Mouse (Mus musculus) myocyte (in vitro differentiated cells): ENCODE measurements at regions not wholly inside any gene's neighbourhood (a gene's known extent, or its start where the extent isn't known, plus 50 kb on each side); places are given as distances from the start of the nearest gene placed in this dataset.

Source experiments
- H3K27me3 ChIP-seq: one replicate; pipeline ENCODE4 v1.6.1; 2011; ENCODE audit not compliant: control insufficient read depth, insufficient read depth, insufficient read length
- H3K36me3 ChIP-seq: one replicate; pipeline ENCODE4 v1.6.1; 2011; ENCODE audit not compliant: control insufficient read depth, insufficient read depth
- H3K4me2 ChIP-seq: one replicate; pipeline ENCODE4 v1.6.1; 2011; ENCODE audit warnings: low read depth, control low read depth
- H3K4me3 ChIP-seq: one replicate; pipeline ENCODE4 v1.5.1; 2011; ENCODE audit warnings: mild to moderate bottlenecking, control low read depth, moderate library complexity
- H3K79me2 ChIP-seq: one replicate; pipeline ENCODE4 v1.6.1; 2011; ENCODE audit not compliant: control insufficient read depth, insufficient read depth
- H3ac ChIP-seq: one replicate; pipeline ENCODE4 v1.6.1; 2011; ENCODE audit not compliant: control insufficient read depth, insufficient read length
- CEBPB ChIP-seq: IDR thresholded peaks from 2 replicates; pipeline ENCODE4 v1.6.1; 2011; ENCODE audit warnings: mild to moderate bottlenecking, moderate library complexity; ENCODE audit not compliant: poor library complexity, insufficient read depth, severe bottlenecking
- E2F4 ChIP-seq: IDR thresholded peaks from one replicate; pipeline ENCODE4 v1.6.1; 2011; ENCODE audit warnings: mild to moderate bottlenecking, control low read depth, moderate library complexity; ENCODE audit not compliant: insufficient read depth
- MAX ChIP-seq: IDR thresholded peaks from one replicate; pipeline ENCODE4 v1.6.1; 2011; ENCODE audit warnings: low read depth, mild to moderate bottlenecking, control low read depth
- MYOD1 ChIP-seq, 3 experiments: IDR thresholded peaks; one replicate each; pipeline ENCODE4 v1.6.1; 2011; ENCODE audit warnings: control low read depth in 2 of 3, low read depth in 2 of 3, mild to moderate bottlenecking in 2 of 3, moderate library complexity in 1 of 3; ENCODE audit not compliant: insufficient read length in 2 of 3, control insufficient read depth in 1 of 3
- MYOG ChIP-seq, 3 experiments: IDR thresholded peaks; one replicate each; pipeline ENCODE4 v1.6.1; 2011; ENCODE audit warnings: control low read depth in 2 of 3, low read depth in 2 of 3, mild to moderate bottlenecking in 2 of 3; ENCODE audit not compliant: insufficient read length in 2 of 3, control insufficient read depth in 1 of 3, insufficient read depth in 1 of 3
- POLR2A ChIP-seq: IDR thresholded peaks from one replicate; pipeline ENCODE4 v1.6.1; 2011; ENCODE audit warnings: low read depth, mild to moderate bottlenecking, control low read depth, moderate library complexity; ENCODE audit not compliant: insufficient read length
- POLR2AphosphoS2 ChIP-seq: IDR thresholded peaks from one replicate; pipeline ENCODE4 v1.6.1; 2011; ENCODE audit warnings: low read depth, control low read depth; ENCODE audit not compliant: insufficient read length
- REST ChIP-seq: IDR thresholded peaks from one replicate; pipeline ENCODE4 v1.6.1; 2011; ENCODE audit warnings: mild to moderate bottlenecking, control low read depth, moderate library complexity; ENCODE audit not compliant: insufficient read depth, insufficient read length
- SRF ChIP-seq: IDR thresholded peaks from one replicate; pipeline ENCODE4 v1.6.1; 2011; ENCODE audit warnings: low read depth; ENCODE audit not compliant: control insufficient read depth, insufficient read length
- TCF12 ChIP-seq: IDR thresholded peaks from one replicate; pipeline ENCODE4 v1.6.1; 2011; ENCODE audit warnings: mild to moderate bottlenecking, control low read depth; ENCODE audit not compliant: poor library complexity, insufficient read depth, severe bottlenecking
- TCF3 ChIP-seq: IDR thresholded peaks from one replicate; pipeline ENCODE4 v1.6.1; 2011; ENCODE audit warnings: low read depth, control low read depth; ENCODE audit not compliant: insufficient read length
- USF1 ChIP-seq: IDR thresholded peaks from one replicate; pipeline ENCODE4 v1.6.1; 2011; ENCODE audit warnings: low read depth, mild to moderate bottlenecking, control low read depth, moderate library complexity

DNA sequence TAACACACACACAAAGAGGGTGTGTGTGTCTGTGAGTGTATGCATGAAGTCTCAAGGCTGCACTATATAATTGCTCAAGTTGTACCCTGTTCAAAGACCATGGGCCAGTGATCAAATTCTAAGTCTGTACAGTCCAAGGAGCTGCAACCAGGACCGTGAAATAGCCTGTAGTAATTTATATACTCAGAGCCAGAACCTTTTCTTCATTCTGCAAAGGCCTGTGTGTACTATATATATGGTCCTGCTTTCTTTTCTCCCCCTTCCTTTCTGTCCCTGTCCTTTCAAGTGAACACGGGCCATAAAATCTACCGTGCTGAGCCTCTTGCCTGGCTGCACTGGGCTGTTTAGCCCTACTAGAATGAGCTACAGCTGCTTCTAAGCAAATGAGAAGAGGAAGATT is 757.5 kb upstream of the Castor2 start:
- H3K4me2 ChIP-seq = no peak overlapping the region
- H3K4me3 ChIP-seq = no peak overlapping the region
- TF ChIP-seq USF1 (no peak), POLR2AphosphoS2 (no peak), MYOD1 (IDR thresholded peaks at IDR 0.05; ENCODE audit: control insufficient read depth in 1 of 3, insufficient read length in 2 of 3, low read depth in 2 of 3) (no peak), MAX (no peak), REST (no peak), TCF3 (no peak), TCF12 (no peak), E2F4 (no peak), SRF (no peak), POLR2A (no peak)

DNA sequence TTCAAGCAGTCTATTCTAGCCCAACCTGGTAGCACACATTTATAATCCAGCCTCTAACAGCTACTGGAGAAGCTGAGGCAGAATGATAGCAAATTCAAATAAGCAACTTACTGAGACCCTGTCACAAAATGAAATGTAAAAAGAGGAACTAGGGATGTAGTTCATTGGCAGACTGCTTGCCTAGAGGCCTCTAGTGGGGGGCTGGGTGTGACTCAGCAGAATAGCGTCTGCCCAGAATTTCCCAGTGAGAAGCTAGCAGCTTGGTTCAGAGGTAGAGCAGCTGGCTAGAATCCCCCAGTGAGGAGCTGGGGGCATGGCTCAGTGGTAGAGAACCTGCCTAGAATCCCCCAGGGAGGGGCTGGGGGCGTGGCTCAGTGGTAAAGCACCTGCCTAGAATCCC is 777.5 kb upstream of the Auts2 start:
- no peak for TF ChIP-seq TCF3
- TF ChIP-seq USF1 = no peak
- no peak for TF ChIP-seq POLR2A
- no peak for TF ChIP-seq REST
- TF ChIP-seq TCF12 = no peak
- no peak for TF ChIP-seq CEBPB
- no peak for TF ChIP-seq E2F4
- TF ChIP-seq MYOD1 (IDR thresholded peaks at IDR 0.05; ENCODE audit: control insufficient read depth in 1 of 3, insufficient read length in 2 of 3, low read depth in 2 of 3) = no peak
- no peak for TF ChIP-seq SRF
- no peak for TF ChIP-seq POLR2AphosphoS2
- TF ChIP-seq MAX = no peak
- TF ChIP-seq MYOG (IDR thresholded peaks at IDR 0.05; ENCODE audit: control insufficient read depth in 1 of 3, insufficient read depth in 1 of 3, insufficient read length in 2 of 3, low read depth in 2 of 3) = no peak
- no peak overlapping the region for H3K4me2 ChIP-seq
- no peaks in the 10 kb centered on the region for H3K79me2 ChIP-seq
- no peak overlapping the region for H3K4me3 ChIP-seq
- H3K36me3 ChIP-seq = no peaks in the 10 kb centered on the region
- H3ac ChIP-seq = no peak overlapping the region
- H3K27me3 ChIP-seq = no peaks in the 10 kb centered on the region

More for the DNA sequence above, 757.5 kb upstream of the Castor2 start:
- no peaks in the 10 kb centered on the region for H3K36me3 ChIP-seq
- H3K79me2 ChIP-seq = no peaks in the 10 kb centered on the region
- H3ac ChIP-seq = no peak overlapping the region
- no peaks in the 10 kb centered on the region for H3K27me3 ChIP-seq

- Histone ChIP-seq H3K79me2 (no peaks in the 10 kb centered on the region), H3K27me3 (no peaks in the 10 kb centered on the region), H3ac (no peak overlapping the region), H3K36me3 (no peaks in the 10 kb centered on the region), H3K4me3 (no peak overlapping the region), H3K4me2 (no peak overlapping the region)
- no peak for TF ChIP-seq POLR2AphosphoS2
- TF ChIP-seq TCF12 = no peak
- TF ChIP-seq USF1 = no peak
- TF ChIP-seq E2F4 = no peak
- no peak for TF ChIP-seq MYOG (IDR thresholded peaks at IDR 0.05; ENCODE audit: control insufficient read depth in 1 of 3, insufficient read depth in 1 of 3, insufficient read length in 2 of 3, low read depth in 2 of 3)
- no peak for TF ChIP-seq SRF
- TF ChIP-seq REST = no peak
- no peak for TF ChIP-seq POLR2A
- TF ChIP-seq MYOD1 (IDR thresholded peaks at IDR 0.05; ENCODE audit: control insufficient read depth in 1 of 3, insufficient read length in 2 of 3, low read depth in 2 of 3) = no peak
- TF ChIP-seq MAX = no peak
- no peak for TF ChIP-seq CEBPB
- no peak for TF ChIP-seq TCF3
These were observed 777.1 kb upstream of the Auts2 start for GRCm38 (mm10) chr5:133320206-133320605.

GRCm38 (mm10) chr5:133314031-133314430 is 770.9 kb upstream of the Auts2 start:
- no peak for TF ChIP-seq REST
- no peak for TF ChIP-seq TCF3
- H3K4me2 ChIP-seq = no peak overlapping the region
- no peaks in the 10 kb centered on the region for H3K36me3 ChIP-seq
- H3ac ChIP-seq = no peak overlapping the region
- no peak overlapping the region for H3K4me3 ChIP-seq
- no peaks in the 10 kb centered on the region for H3K79me2 ChIP-seq
- no peaks in the 10 kb centered on the region for H3K27me3 ChIP-seq

DNA sequence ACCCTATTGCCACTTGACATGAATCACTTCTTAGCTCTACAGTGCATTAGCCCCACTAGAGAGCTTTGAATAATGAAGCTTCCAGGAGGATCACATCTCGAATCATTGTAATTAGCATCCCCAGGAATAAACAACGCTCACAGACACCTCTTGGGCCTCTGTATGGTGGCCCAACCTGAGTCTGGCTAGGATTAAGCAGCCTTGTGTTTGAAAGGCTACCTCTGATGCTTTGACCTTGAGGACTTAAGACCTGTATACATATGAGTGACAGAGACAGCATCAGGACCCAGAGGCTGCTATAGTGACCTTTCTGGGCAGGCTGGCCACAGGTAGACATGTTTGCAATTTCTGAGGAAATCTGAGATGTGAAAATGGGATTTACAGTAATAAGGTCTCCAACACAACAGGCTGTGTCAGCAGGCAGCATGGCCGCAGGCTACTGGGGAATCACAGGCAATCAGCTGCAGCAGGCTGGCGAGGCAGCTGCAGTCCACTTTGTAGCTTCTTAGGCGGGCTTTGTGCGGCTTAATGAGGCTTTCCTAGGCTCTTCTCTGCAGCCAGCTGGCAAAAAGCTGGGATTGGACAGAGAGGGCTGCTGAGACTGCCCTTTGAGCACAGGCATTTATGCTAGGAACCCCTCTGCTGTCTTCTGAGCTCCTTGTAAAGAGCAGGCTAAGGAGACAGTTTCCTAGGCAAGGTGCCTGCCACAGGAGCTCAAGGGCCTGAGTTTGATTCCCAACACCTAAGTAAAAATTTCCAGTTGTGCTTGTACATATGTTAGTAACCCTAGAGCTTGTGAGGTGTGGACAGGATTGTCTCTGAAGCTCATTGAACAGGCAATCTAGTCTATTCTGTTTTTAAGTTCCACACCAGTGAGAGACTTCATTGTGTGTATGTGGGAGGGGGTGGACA is 768.1 kb upstream of the Auts2 start:
- H3K27me3 ChIP-seq = no peaks in the 10 kb centered on the region
- H3ac ChIP-seq = no peak overlapping the region
- no peaks in the 10 kb centered on the region for H3K36me3 ChIP-seq
- no peak overlapping the region for H3K4me2 ChIP-seq
- TF ChIP-seq MYOG (IDR thresholded peaks at IDR 0.05; ENCODE audit: control insufficient read depth in 1 of 3, insufficient read depth in 1 of 3, insufficient read length in 2 of 3, low read depth in 2 of 3) (no peak), POLR2AphosphoS2 (no peak)
- no peaks in the 10 kb centered on the region for H3K79me2 ChIP-seq
- no peak overlapping the region for H3K4me3 ChIP-seq
